Mouse (Mus musculus) induced T-regulatory cell, adult 2 months (primary cell): ENCODE results near the gene Sez6.
A peak's percentile ranks its signal among the peaks of the same experiment; 100 is the strongest.

Source experiments
- DNase-seq: peaks from one replicate; pipeline ENCODE4 v3.0.0-alpha.2; 2012; ENCODE audit warnings: low read depth

The Sez6 gene

DNA sequence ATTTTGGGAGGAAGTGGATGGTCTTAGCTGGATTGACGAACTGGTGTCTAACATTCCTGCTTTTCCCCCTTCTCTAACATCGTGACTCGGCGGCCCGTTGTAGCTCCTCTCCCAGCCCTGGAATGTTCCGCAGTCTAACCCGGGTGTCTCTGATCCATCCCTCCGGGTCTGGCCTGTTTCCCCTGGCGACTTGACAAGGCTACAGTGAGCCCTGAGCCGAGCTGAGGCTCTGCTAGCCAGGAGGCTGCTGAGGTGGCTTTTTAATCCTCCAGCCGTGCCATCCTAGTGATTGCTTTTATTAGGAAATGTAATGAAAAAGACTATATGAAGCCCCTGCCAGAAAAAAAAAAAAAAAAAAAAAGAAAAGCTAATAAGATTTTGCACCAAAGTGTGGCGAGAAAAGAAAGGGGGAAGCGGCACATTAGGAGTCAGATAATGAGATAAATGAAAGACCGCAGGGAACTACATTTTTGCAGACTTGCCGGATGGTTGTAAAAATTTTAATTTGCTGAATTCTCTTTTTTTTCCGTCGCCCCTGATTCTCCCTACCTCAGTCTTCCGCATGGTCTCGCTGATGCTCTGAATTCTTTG, 24.4 kb upstream of the Sez6 start:
- no peak for DNase-seq

- DNase-seq: no peak
Measured at GRCm38 (mm10) chr11:77906747-77907174, 23.8 kb upstream of the Sez6 start.

DNA sequence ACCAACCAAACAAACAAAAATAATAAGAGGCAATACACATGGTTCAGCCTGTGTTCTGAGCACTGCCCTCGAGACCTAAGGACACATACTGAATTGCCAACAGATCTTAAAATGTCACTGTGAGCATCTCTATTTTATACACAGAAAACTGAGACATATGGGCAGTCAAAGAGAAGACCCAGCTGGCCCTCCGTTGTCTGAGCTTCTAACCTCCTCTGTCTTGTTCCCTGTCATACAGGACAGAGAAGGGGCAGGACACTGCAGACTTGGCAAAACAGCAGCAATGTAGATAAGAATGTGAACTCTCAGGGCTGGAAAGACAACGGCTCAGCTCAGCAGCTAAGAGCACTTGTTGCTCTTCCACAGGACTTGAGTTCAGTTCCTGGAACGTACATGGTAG, 22.1 kb upstream of the Sez6 start:
- no peak for DNase-seq

DNA sequence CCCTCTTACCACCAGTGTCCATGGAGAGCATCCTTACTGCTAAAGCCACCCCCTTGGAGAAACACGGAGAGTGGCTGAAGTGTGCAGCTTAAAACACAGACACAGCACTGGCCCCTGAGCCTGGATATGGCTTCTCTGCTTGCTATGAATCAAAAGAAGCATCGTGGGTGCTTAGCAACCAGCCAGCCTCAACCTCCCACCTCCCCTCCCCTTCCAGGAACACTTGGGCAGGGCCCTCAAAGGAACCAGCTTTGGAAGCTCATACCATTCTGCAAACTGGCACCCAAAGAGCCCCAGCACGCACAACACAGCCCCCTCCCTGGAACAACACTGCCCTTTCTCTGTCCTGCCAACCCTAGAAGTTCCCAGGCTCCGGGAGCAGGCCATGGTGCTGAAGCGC, 21.2 kb upstream of the Sez6 start:
- no peak for DNase-seq

- no peak for DNase-seq
Measured at GRCm38 (mm10) chr11:77909776-77910175, 20.8 kb upstream of the Sez6 start.

GRCm38 (mm10) chr11:77913505-77913904, 17.1 kb upstream of the Sez6 start:
- DNase-seq: no peak

DNA sequence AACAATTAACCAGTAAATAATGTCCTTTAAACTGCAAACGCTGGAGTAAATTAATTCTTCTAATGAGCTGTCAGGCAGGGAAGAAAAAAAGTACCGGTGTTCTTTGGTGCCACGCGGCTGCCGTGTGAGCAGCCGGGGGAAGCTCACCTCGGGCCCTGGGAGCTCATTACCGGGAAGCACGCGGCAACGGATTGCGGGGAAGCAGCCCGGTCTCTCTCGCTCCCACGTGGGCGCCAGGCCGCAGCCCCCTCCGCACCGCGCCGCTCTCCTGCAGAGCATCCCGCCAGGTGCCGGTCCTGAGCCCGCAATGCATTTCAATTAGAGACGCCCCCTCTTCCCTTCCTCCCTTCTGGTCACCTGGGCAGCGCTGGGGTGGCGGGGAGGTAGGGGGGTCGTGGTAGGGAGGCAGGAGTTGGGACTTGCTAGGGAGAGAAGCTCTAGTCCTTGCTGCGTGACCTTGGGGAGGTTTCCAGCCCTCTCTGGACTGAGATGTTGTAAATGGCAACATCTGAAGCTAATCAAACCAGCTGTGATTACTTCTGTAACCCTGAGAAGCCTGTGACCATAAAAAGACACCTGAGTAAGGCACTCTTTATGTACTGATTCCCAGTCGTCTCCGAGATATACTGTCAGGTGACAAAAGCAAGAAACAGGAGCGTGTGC, 15.9 kb upstream of the Sez6 start:
- DNase-seq: no peak

GRCm38 (mm10) chr11:77916741-77917140, 13.9 kb upstream of the Sez6 start:
- no peak for DNase-seq

- no peak for DNase-seq
Measured at GRCm38 (mm10) chr11:77917166-77917565, 13.4 kb upstream of the Sez6 start.

DNA sequence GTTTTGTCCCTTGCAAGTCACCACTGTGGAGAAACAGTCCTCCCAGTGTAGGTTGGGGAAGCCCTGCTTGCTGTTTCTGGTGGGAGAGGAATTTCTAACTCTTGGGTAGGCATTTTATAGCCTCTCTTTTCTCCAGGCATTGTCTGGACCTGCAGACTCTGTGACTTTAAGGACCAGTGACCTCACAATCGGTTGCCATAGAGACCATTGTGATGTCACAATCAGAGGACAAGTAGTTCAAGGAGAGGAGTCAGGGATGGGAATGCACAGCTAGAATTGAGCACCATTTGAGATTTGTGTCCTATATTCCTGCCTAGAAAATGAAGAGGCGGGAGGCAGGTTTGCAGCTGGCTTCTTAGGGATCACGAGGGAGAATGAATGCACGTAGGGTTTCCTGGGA, 7.3 kb upstream of the Sez6 start:
- no peak for DNase-seq

GRCm38 (mm10) chr11:77925836-77926657, 4.6 kb upstream of the Sez6 start:
- DNase-seq: no peak

DNA sequence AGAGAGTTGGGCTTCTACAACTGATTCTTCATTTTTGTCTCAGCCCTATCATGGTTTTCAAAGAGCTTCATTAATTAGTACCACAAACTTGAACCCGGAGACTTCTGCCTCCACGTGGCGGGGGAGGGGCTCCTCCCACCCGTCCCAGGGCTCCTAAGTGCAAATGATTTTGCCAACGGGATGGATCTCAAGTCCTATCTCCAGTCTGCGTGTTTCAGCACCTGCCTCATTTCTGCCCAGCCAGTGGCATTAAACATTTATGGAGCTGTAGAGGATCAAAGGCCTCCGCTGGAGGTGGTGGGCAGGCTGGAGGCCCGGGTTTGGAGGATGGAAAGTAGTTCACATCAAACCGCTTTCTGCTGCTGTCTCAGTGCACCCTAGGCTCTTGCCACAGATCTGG, 3.9 kb upstream of the Sez6 start:
- DNase-seq: no peak

DNA sequence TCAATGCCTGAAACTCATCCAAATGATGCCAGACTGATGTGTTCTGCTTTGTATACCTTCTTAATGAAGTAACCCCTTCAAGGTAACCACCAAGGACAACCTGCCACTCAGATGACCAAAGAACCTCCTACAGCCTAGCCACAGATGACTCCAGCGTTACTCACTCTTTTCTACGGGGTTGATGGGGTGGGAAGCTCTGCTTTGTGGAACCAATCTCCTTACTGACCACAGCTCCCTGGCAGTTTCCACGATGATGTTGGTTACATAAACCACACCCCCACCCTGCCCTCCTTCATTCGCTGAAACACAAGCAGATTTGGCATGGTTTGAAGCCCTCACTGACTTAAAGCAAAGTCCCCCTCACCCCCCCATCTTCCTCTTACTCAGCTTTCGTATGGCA, 2.8 kb upstream of the Sez6 start:
- no peak for DNase-seq

- DNase-seq: peak; percentile 17
Measured at GRCm38 (mm10) chr11:77931541-77932433, 1.2 kb downstream of the Sez6 start.

DNA sequence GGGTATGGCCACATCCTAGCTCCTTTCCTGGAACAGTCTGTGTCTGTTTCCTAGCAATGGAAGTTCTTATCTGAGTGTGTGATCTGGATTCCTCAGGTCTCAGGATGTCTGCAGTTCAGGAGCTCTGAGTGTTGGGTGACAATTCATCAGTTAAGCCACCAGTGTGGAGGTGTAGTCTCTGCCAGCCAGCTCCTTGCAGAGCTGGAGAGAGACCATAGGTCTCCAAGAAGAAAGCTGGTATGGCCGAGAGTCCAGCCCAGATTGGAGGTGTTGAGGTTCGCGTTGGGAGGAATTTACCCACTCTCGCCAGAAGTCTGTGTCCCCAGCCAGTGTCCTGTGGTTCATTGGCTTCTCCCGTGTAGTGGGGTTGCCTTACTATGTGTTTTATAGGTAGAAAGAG, 2.0 kb downstream of the Sez6 start:
- DNase-seq: no peak

GRCm38 (mm10) chr11:77934111-77934521, 3.5 kb downstream of the Sez6 start:
- DNase-seq: no peak

- no peak for DNase-seq
Measured at GRCm38 (mm10) chr11:77934568-77935311, 4.1 kb downstream of the Sez6 start.

GRCm38 (mm10) chr11:77936846-77937245, 6.2 kb downstream of the Sez6 start:
- no peak for DNase-seq

- DNase-seq: no peak
Measured at GRCm38 (mm10) chr11:77937649-77938410, 7.2 kb downstream of the Sez6 start.

DNA sequence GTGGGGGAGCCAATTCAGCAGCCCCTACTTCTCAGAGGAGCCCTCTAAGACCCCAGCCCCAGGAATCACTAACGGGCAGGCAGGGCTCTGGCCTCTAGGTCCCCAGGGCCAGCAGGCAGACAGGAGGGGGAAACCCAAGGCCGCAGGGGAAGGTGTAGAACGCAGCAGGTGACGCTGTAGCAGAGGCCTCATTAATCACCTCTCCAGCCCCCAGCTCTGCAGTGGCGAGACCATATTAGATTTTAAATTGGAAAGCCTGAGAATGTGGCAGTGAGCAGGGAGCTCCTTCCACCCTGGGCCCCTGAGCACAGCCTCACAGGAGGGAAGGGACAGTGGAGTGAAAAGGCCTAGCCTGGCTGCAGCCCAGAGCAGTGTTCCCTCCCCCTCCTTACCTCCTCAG, 11.6 kb downstream of the Sez6 start:
- no peak for DNase-seq

DNA sequence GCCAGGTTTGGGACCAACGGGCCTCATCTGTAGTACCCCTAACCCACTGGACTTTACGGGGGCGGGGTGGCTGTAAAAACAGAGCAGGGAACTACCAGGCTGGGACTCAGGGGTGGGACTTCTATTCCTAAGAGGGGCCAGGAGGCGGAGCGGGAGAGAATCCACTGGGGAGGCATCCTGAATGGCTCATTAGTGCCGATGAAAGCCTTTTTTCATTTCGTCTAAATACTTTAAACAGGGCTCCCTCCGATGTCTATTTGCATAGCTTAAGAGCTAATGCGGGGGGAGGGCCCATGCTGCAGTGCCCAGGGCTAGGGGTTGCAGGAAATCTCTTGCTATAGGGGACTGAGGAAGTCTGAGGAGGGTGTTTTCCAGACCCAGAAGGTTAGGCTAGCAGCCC, 17.3 kb downstream of the Sez6 start:
- no peak for DNase-seq
